Comparison of ENCODE assay signal across 8 mouse cellular contexts in the genomic region with DNA sequence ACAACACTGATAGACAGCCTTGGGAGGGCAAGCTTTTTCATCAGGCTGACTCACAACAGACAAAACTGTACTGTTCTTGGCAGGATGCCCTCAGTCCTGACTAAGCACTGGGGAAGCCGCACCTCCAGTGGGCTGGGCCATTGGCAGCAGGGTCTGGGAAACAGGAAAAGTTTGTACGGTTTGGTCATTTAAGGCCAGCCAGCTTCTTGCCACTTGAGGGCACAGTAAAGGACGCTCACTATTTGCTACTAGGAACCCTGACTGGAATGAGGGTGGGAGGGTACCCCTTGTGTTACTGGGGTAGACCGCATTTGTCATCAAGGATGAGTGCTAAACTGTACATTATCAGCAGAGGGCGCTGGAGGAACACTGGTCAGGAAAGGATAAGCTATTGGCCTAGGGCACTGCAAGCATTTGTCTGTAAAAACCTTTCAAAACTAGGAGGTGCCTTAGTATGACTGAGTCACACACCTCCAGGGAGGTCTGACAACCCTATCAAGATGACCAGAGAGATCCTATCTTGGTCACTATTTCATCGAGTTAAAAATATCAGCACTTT. TPM values are rescaled to one million over a fixed set of nuclear protein-coding genes. Genes with fewer than 3 reads are reported as not detected.
DNase-seq lines count a peak whose midpoint lies in the region; ATAC-seq lines count a peak whose summit lies in the region.

No protein-coding gene starts in this region.

- no peak overlapping the region for H3K4me3 ChIP-seq in heart, embryonic 13.5 days
- H3K4me3 ChIP-seq in liver, embryonic 13.5 days (replicated peaks): no peak overlapping the region
- H3K4me3 ChIP-seq in stomach, embryonic 16.5 days (replicated peaks; ENCODE audit: low read length): no peak overlapping the region

- peak; percentile 83 for DNase-seq in CD4-positive helper T cell, adult 2 months (ENCODE audit: low read depth, low spot score)
- peak; percentile 67 for DNase-seq in brain, embryonic 18.5 days (ENCODE audit: low read depth, low spot score)
- DNase-seq in kidney, postnatal 10 days: peak; percentile 91
- DNase-seq in liver, embryonic 13.5 days: peak; percentile 57
- DNase-seq in neural tube, embryonic 10.5 days (ENCODE audit: extremely low spot score, low spot score): peak; percentile 65

- peak overlapping the region; percentile 57; the same call in 1 of the 2 replicates for H3K27ac ChIP-seq in heart, embryonic 13.5 days (replicated peaks)
- H3K27ac ChIP-seq in liver, embryonic 13.5 days: no peak overlapping the region; the same call in 1 of the 2 replicates
- H3K27ac ChIP-seq in stomach, embryonic 16.5 days (ENCODE audit: low read length): peak overlapping the region; percentile 52; the same call in 1 of the 2 replicates

- WGBS in heart, embryonic 13.5 days: 15% methylated on average over 6 of the region's 6 CpGs
- 39% methylated on average over 6 of the region's 6 CpGs for WGBS in liver, embryonic 13.5 days (ENCODE audit: insufficient replicate concordance)
- WGBS in stomach, embryonic 16.5 days: 18% methylated on average over 6 of the region's 6 CpGs

- ATAC-seq in erythroid progenitor cell, adult 5-6 weeks (replicated peaks; ENCODE audit: low FRiP score, poor library complexity, severe bottlenecking): peak; percentile 90
- peak; percentile 62; the same call in 1 of the 2 replicates for ATAC-seq in heart, embryonic 13.5 days (ENCODE audit: extremely low read depth, insufficient number of reproducible peaks, low FRiP score, low TSS enrichment)
- ATAC-seq in liver, embryonic 13.5 days (ENCODE audit: low read depth): peak; percentile 69
- peak; percentile 89 for ATAC-seq in stomach, embryonic 16.5 days (ENCODE audit: insufficient read depth, low FRiP score)

- peaks cover 39% of the 10 kb centered on the region for H3K4me1 ChIP-seq in heart, embryonic 13.5 days
- H3K4me1 ChIP-seq in liver, embryonic 13.5 days (replicated peaks): peaks cover 19% of the 10 kb centered on the region
- peaks cover 6% of the 10 kb centered on the region for H3K4me1 ChIP-seq in stomach, embryonic 16.5 days (ENCODE audit: control insufficient read depth, insufficient read depth, low read length)

- no peaks in the 10 kb centered on the region for H3K9me3 ChIP-seq in heart, embryonic 13.5 days
- no peaks in the 10 kb centered on the region for H3K9me3 ChIP-seq in liver, embryonic 13.5 days (replicated peaks)
- no peaks in the 10 kb centered on the region for H3K9me3 ChIP-seq in stomach, embryonic 16.5 days (replicated peaks; ENCODE audit: control insufficient read depth, low read length)

- peak overlapping the region; percentile 45 for H3K9ac ChIP-seq in heart, embryonic 13.5 days
- no peak overlapping the region for H3K9ac ChIP-seq in liver, embryonic 13.5 days
- no peak overlapping the region; the same call in 1 of the 2 replicates for H3K9ac ChIP-seq in stomach, embryonic 16.5 days (ENCODE audit: low read length)

- H3K4me2 ChIP-seq in heart, embryonic 13.5 days: peak overlapping the region; percentile 54
- H3K4me2 ChIP-seq in liver, embryonic 13.5 days: no peak overlapping the region
- H3K4me2 ChIP-seq in stomach, embryonic 16.5 days (ENCODE audit: low read depth, low read length): no peak overlapping the region

- no peaks in the 10 kb centered on the region for H3K27me3 ChIP-seq in heart, embryonic 13.5 days (replicated peaks)
- H3K27me3 ChIP-seq in liver, embryonic 13.5 days: no peaks in the 10 kb centered on the region
- H3K27me3 ChIP-seq in stomach, embryonic 16.5 days (ENCODE audit: control insufficient read depth, insufficient read depth, low read length): no peaks in the 10 kb centered on the region

- peaks cover 27% of the 10 kb centered on the region for H3K36me3 ChIP-seq in heart, embryonic 13.5 days
- peaks cover 34% of the 10 kb centered on the region for H3K36me3 ChIP-seq in liver, embryonic 13.5 days
- peaks cover 4% of the 10 kb centered on the region; the same call in 1 of the 2 replicates for H3K36me3 ChIP-seq in stomach, embryonic 16.5 days (ENCODE audit: control insufficient read depth, insufficient read depth, low read length)

RNA-seq across cellular contexts. Expression of a gene that starts 58.8 kb away (rescaled TPM):
- total RNA-seq in erythroid progenitor cell, adult 5-6 weeks (2015; ENCODE audit: low replicate concordance): not detected in 2 replicates
- total RNA-seq in erythroid progenitor cell, adult 5-6 weeks (2017; ENCODE audit: low replicate concordance): not detected in 2 replicates
- 0.47 and 0.55 TPM in 2 replicates for polyA plus RNA-seq in heart, embryonic 13.5 days (2015; fragmentation: Nextera tagmentation; extraction: Ambion mirVana)
- polyA plus RNA-seq in liver, embryonic 13.5 days (2015; fragmentation: Nextera tagmentation; extraction: Ambion mirVana): 0.31 and 0.65 TPM in 2 replicates
- 0.71 and 3.0 TPM in 2 replicates for polyA plus RNA-seq in stomach, embryonic 16.5 days (2015; fragmentation: Nextera tagmentation; extraction: Ambion mirVana)
